Mouse (Mus musculus): ENCODE measurements at regions not wholly inside any gene's neighbourhood (a gene's known extent, or its start where the extent isn't known, plus 50 kb on each side); places are given as distances from the start of the nearest gene placed in this dataset.

- H3K9me3 ChIP-seq (replicated peaks): no peaks in the 10 kb centered on the region
- no peak overlapping the region for H3K4me2 ChIP-seq
- H3K27me3 ChIP-seq: no peaks in the 10 kb centered on the region
- 48% methylated on average over 3 of the region's 3 CpGs for WGBS
- H3K36me3 ChIP-seq: no peaks in the 10 kb centered on the region
- no peak overlapping the region for H3K9ac ChIP-seq
- H3K4me1 ChIP-seq (replicated peaks): peaks cover 6% of the 10 kb centered on the region; the same call in 1 of the 2 replicates
- ATAC-seq (replicated peaks; ENCODE audit: insufficient number of reproducible peaks, insufficient read depth, low FRiP score, low read depth): 0 out of 2 replicates have a peak, but pooled peaks have one; percentile 62
- no peak overlapping the region for H3K27ac ChIP-seq
- H3K4me3 ChIP-seq: no peak overlapping the region
Observed at GRCm38 (mm10) chr13:82849037-82849436, 654.8 kb upstream of the Mef2c start.

- no peaks in the 10 kb centered on the region for H3K36me3 ChIP-seq
- ATAC-seq (replicated peaks; ENCODE audit: insufficient number of reproducible peaks, insufficient read depth, low FRiP score, low read depth): no peak
- H3K4me2 ChIP-seq: no peak overlapping the region
- H3K9ac ChIP-seq: no peak overlapping the region
- H3K27me3 ChIP-seq: no peaks in the 10 kb centered on the region
- H3K27ac ChIP-seq: no peak overlapping the region
- no peaks in the 10 kb centered on the region for H3K4me1 ChIP-seq (replicated peaks)
- no peak overlapping the region for H3K4me3 ChIP-seq
- no peaks in the 10 kb centered on the region for H3K9me3 ChIP-seq (replicated peaks)
Observed at GRCm38 (mm10) chr13:82869869-82870268, 634.0 kb upstream of the Mef2c start.

GRCm38 (mm10) chr13:82874091-82874490 is 629.7 kb upstream of the Mef2c start:
- no peaks in the 10 kb centered on the region for H3K9me3 ChIP-seq (replicated peaks)
- H3K4me3 ChIP-seq: no peak overlapping the region
- no peak overlapping the region for H3K9ac ChIP-seq
- ATAC-seq (replicated peaks; ENCODE audit: insufficient number of reproducible peaks, insufficient read depth, low FRiP score, low read depth): no peak
- no peaks in the 10 kb centered on the region for H3K36me3 ChIP-seq
- H3K4me2 ChIP-seq: no peak overlapping the region
- WGBS: 84% methylated on average over 1 of the region's 1 CpGs
- H3K4me1 ChIP-seq (replicated peaks): no peaks in the 10 kb centered on the region
- no peaks in the 10 kb centered on the region for H3K27me3 ChIP-seq
- H3K27ac ChIP-seq: no peak overlapping the region

- H3K36me3 ChIP-seq: no peaks in the 10 kb centered on the region
- no peak overlapping the region for H3K4me3 ChIP-seq
- ATAC-seq (replicated peaks; ENCODE audit: insufficient number of reproducible peaks, insufficient read depth, low FRiP score, low read depth): no peak
- no peak overlapping the region for H3K27ac ChIP-seq
- no peaks in the 10 kb centered on the region for H3K27me3 ChIP-seq
- no peaks in the 10 kb centered on the region for H3K4me1 ChIP-seq (replicated peaks)
- H3K9ac ChIP-seq: no peak overlapping the region
- H3K4me2 ChIP-seq: no peak overlapping the region
- no peaks in the 10 kb centered on the region for H3K9me3 ChIP-seq (replicated peaks)
Observed at GRCm38 (mm10) chr13:82883368-82883767, 620.5 kb upstream of the Mef2c start.

- Histone ChIP-seq H3K27me3 (no peaks in the 10 kb centered on the region), H3K4me1 (replicated peaks) (no peaks in the 10 kb centered on the region), H3K4me2 (no peak overlapping the region), H3K9me3 (replicated peaks) (no peaks in the 10 kb centered on the region), H3K27ac (no peak overlapping the region), H3K4me3 (no peak overlapping the region), H3K36me3 (no peaks in the 10 kb centered on the region), H3K9ac (no peak overlapping the region)
- 92% methylated on average over 1 of the region's 1 CpGs for WGBS
- no peak for ATAC-seq (replicated peaks; ENCODE audit: insufficient number of reproducible peaks, insufficient read depth, low FRiP score, low read depth)
Observed at GRCm38 (mm10) chr13:82888755-82889154, 615.1 kb upstream of the Mef2c start.

GRCm38 (mm10) chr13:82892731-82893130 is 611.1 kb upstream of the Mef2c start:
- H3K9me3 ChIP-seq (replicated peaks): no peaks in the 10 kb centered on the region
- WGBS: 51% methylated on average over 2 of the region's 2 CpGs
- no peak overlapping the region for H3K4me3 ChIP-seq
- ATAC-seq (replicated peaks; ENCODE audit: insufficient number of reproducible peaks, insufficient read depth, low FRiP score, low read depth): no peak
- H3K9ac ChIP-seq: no peak overlapping the region
- H3K27me3 ChIP-seq: no peaks in the 10 kb centered on the region
- H3K36me3 ChIP-seq: no peaks in the 10 kb centered on the region
- H3K4me1 ChIP-seq (replicated peaks): no peaks in the 10 kb centered on the region
- no peak overlapping the region for H3K27ac ChIP-seq
- H3K4me2 ChIP-seq: no peak overlapping the region

DNA sequence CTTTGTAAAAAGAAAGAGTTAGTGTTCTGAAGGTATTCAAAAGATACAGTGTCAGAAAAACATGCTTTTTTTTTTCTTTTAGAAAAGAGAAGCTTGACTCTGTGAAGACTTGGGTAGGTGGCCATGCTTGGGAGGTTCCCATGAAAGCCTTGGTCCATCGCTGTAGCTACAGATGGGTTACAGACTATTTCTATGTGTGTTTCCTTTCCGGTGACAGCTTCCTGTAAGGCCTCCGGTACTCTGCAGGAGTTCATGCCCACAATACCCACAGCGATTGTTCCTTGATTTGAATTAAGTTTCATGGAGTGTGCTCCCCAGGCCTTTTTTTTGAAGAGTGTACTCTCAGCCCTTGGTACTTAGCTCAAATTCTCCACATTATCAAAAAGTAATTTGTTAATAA is 604.1 kb upstream of the Mef2c start:
- 72% methylated on average over 4 of the region's 4 CpGs for WGBS
- no peak for ATAC-seq (replicated peaks; ENCODE audit: insufficient number of reproducible peaks, insufficient read depth, low FRiP score, low read depth)
- no peak overlapping the region for H3K27ac ChIP-seq
- no peaks in the 10 kb centered on the region for H3K4me1 ChIP-seq (replicated peaks)
- no peaks in the 10 kb centered on the region for H3K9me3 ChIP-seq (replicated peaks)
- no peak overlapping the region for H3K4me3 ChIP-seq
- no peak overlapping the region for H3K4me2 ChIP-seq
- H3K27me3 ChIP-seq: no peaks in the 10 kb centered on the region
- H3K9ac ChIP-seq: no peak overlapping the region
- H3K36me3 ChIP-seq: no peaks in the 10 kb centered on the region

DNA sequence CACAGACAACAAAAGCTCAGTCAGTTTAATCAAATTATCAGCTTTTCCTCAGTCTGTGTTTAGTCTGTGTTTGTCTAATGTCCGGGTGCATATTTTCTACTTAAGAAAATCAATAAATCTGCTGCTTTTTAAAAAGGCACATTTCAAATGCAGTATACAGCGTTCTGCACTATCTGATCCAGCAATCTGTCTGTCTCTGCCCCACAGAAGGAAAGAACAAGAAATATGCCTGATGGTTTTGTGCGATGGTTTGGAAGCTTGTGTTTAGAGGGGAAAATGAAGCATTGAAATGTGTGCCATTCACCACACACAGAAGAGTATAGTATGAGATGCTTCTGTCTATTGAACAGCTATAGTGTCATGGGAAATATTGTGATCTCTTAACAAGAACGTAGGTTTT is 601.7 kb upstream of the Mef2c start:
- no peaks in the 10 kb centered on the region for H3K36me3 ChIP-seq
- H3K27ac ChIP-seq: no peak overlapping the region
- no peak overlapping the region for H3K4me3 ChIP-seq
- no peak overlapping the region for H3K9ac ChIP-seq
- ATAC-seq (replicated peaks; ENCODE audit: insufficient number of reproducible peaks, insufficient read depth, low FRiP score, low read depth): no peak
- H3K4me1 ChIP-seq (replicated peaks): no peaks in the 10 kb centered on the region
- H3K27me3 ChIP-seq: no peaks in the 10 kb centered on the region
- H3K4me2 ChIP-seq: no peak overlapping the region
- H3K9me3 ChIP-seq (replicated peaks): no peaks in the 10 kb centered on the region
- WGBS: 74% methylated on average over 4 of the region's 4 CpGs

DNA sequence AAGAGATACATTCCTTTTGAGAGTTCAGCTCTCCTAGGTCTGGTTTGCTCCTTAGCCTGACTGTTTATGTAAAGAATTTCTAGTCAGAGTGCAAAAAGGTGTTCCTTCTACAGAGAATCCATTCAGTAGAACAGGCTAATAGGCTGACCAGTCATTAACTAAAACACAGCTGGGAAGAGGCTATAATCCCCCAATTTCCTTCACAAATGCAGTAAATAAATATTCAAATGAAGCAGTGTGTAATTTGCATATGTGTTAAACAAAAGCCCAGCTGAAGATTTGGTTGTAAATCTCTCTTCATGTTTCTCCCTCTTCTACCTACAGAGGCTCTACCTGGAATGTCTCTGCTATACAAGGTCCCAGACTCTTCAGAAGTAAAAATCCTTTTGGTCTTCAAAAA is 600.2 kb upstream of the Mef2c start:
- H3K4me1 ChIP-seq (replicated peaks): no peaks in the 10 kb centered on the region
- no peak for ATAC-seq (replicated peaks; ENCODE audit: insufficient number of reproducible peaks, insufficient read depth, low FRiP score, low read depth)
- no peak overlapping the region for H3K27ac ChIP-seq
- no peaks in the 10 kb centered on the region for H3K36me3 ChIP-seq
- no peaks in the 10 kb centered on the region for H3K27me3 ChIP-seq
- H3K4me2 ChIP-seq: no peak overlapping the region
- no peaks in the 10 kb centered on the region for H3K9me3 ChIP-seq (replicated peaks)
- no peak overlapping the region for H3K9ac ChIP-seq
- no peak overlapping the region for H3K4me3 ChIP-seq

- Histone ChIP-seq H3K9ac (no peak overlapping the region), H3K9me3 (replicated peaks) (no peaks in the 10 kb centered on the region), H3K27ac (no peak overlapping the region), H3K4me1 (replicated peaks) (no peaks in the 10 kb centered on the region), H3K4me3 (no peak overlapping the region), H3K27me3 (no peaks in the 10 kb centered on the region), H3K36me3 (no peaks in the 10 kb centered on the region), H3K4me2 (no peak overlapping the region)
- 90% methylated on average over 4 of the region's 4 CpGs for WGBS
- ATAC-seq (replicated peaks; ENCODE audit: insufficient number of reproducible peaks, insufficient read depth, low FRiP score, low read depth): no peak
Observed at GRCm38 (mm10) chr13:82907689-82908088, 596.1 kb upstream of the Mef2c start.

DNA sequence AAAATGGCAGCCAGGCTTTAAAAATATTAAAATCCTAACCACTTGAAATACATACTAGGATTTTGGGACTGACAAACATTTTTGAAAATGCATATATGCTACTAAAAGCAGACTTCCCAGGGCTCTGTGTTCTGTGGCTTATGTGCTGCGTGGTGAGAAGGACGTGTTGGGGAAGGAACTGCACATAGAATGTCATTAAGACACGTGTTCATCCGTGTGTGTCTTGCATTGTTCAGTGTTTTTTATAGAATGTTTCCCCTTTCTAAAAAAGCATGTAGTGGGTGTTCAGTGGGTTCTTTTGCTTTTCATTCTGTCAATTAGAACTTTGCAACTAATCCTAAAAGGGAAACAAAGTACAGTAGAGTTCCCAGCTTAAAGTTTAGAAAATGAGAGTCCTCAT is 594.7 kb upstream of the Mef2c start:
- 85% methylated on average over 4 of the region's 4 CpGs for WGBS
- Histone ChIP-seq H3K4me2 (no peak overlapping the region), H3K27ac (no peak overlapping the region), H3K9me3 (replicated peaks) (no peaks in the 10 kb centered on the region), H3K4me1 (replicated peaks) (no peaks in the 10 kb centered on the region), H3K36me3 (no peaks in the 10 kb centered on the region), H3K9ac (no peak overlapping the region), H3K4me3 (no peak overlapping the region), H3K27me3 (no peaks in the 10 kb centered on the region)
- ATAC-seq (replicated peaks; ENCODE audit: insufficient number of reproducible peaks, insufficient read depth, low FRiP score, low read depth): no peak

DNA sequence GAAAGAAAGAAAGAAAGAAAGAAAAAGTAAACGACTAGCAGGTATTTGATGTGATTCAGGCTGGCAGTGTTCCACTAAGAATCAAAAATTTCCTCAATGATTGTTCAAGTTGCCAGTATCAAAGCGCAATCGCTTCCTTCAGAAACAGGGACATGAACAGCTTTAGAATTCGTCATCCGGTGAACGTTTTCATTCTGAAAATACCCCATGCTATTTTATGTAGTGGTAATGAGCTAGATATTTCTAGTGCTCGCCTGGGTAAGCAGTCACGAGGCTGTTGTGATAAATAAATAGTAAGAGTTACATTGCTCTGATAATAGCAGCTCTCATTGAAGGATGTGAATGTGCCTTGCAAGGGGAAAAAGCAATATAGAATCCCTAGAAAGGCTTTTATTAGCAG is 591.0 kb upstream of the Mef2c start:
- WGBS: 75% methylated on average over 8 of the region's 8 CpGs
- no peaks in the 10 kb centered on the region for H3K27me3 ChIP-seq

DNA sequence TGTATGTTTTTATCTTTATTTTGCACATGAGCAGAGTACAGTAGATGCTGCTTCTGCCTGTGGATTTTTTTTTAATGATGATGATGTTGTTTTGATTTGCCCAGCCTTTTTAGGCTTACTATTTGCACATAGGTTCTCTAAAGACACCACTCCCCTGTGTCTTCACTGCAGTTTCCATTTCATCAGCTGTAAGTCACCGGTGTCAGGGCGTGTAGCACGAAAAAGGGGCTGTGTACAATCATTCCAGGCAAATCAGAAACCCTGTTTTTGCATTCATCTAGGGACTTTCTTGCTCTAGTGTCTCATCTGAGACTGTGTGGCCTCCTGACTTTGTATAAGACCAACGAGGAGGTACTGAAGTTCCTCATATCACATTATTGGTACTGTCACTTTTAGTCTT is 588.6 kb upstream of the Mef2c start:
- ATAC-seq (replicated peaks; ENCODE audit: insufficient number of reproducible peaks, insufficient read depth, low FRiP score, low read depth): no peak
- Histone ChIP-seq H3K9me3 (replicated peaks) (no peaks in the 10 kb centered on the region), H3K36me3 (no peaks in the 10 kb centered on the region), H3K4me1 (replicated peaks) (no peaks in the 10 kb centered on the region), H3K4me2 (no peak overlapping the region), H3K4me3 (no peak overlapping the region), H3K9ac (no peak overlapping the region), H3K27ac (no peak overlapping the region), H3K27me3 (no peaks in the 10 kb centered on the region)
- 88% methylated on average over 4 of the region's 4 CpGs for WGBS

More for the DNA sequence above, 591.0 kb upstream of the Mef2c start:
- Histone ChIP-seq H3K9me3 (replicated peaks) (no peaks in the 10 kb centered on the region), H3K4me3 (no peak overlapping the region), H3K27ac (no peak overlapping the region), H3K4me2 (no peak overlapping the region), H3K4me1 (replicated peaks) (no peaks in the 10 kb centered on the region), H3K9ac (no peak overlapping the region), H3K36me3 (no peaks in the 10 kb centered on the region)
- no peak for ATAC-seq (replicated peaks; ENCODE audit: insufficient number of reproducible peaks, insufficient read depth, low FRiP score, low read depth)

Data from heart, embryonic 15.5 days (tissue).